Mouse (Mus musculus) cerebellum, adult 9-11 months (tissue): ENCODE measurements around the gene Cped1.

Experiments
- DNase-seq: peaks from one replicate; pipeline ENCODE4 v3.0.0; 2022

Cped1 gene

GRCm38 (mm10) chr6:22186967-22187366, 201.3 kb downstream of the Cped1 start:
- DNase-seq = no peak

- DNase-seq = no peak
These were observed 203.9 kb downstream of the Cped1 start for GRCm38 (mm10) chr6:22189346-22190335.

- DNase-seq = no peak
These were observed 212.9 kb downstream of the Cped1 start for GRCm38 (mm10) chr6:22198603-22199002.

GRCm38 (mm10) chr6:22199473-22199872, 213.8 kb downstream of the Cped1 start:
- DNase-seq = no peak

- DNase-seq = no peak
These were observed 214.4 kb downstream of the Cped1 start for GRCm38 (mm10) chr6:22200133-22200532.

GRCm38 (mm10) chr6:22201879-22202278, 216.2 kb downstream of the Cped1 start:
- no peak for DNase-seq

GRCm38 (mm10) chr6:22205030-22205750, 219.5 kb downstream of the Cped1 start:
- DNase-seq = no peak

GRCm38 (mm10) chr6:22205751-22206121, 220.0 kb downstream of the Cped1 start:
- no peak for DNase-seq

- DNase-seq = no peak
These were observed 220.5 kb downstream of the Cped1 start for GRCm38 (mm10) chr6:22206179-22206578.

- DNase-seq = no peak
These were observed 221.0 kb downstream of the Cped1 start for GRCm38 (mm10) chr6:22206630-22207293.

GRCm38 (mm10) chr6:22212158-22212557, 226.4 kb downstream of the Cped1 start:
- DNase-seq = no peak

GRCm38 (mm10) chr6:22213187-22213586, 227.5 kb downstream of the Cped1 start:
- DNase-seq = no peak

GRCm38 (mm10) chr6:22213813-22214212, 228.1 kb downstream of the Cped1 start:
- no peak for DNase-seq

GRCm38 (mm10) chr6:22214665-22215064, 228.9 kb downstream of the Cped1 start:
- no peak for DNase-seq

GRCm38 (mm10) chr6:22216276-22216973, 230.7 kb downstream of the Cped1 start:
- no peak for DNase-seq

GRCm38 (mm10) chr6:22221134-22221533, 235.4 kb downstream of the Cped1 start:
- no peak for DNase-seq

GRCm38 (mm10) chr6:22222087-22222486, 236.4 kb downstream of the Cped1 start:
- DNase-seq = no peak

- no peak for DNase-seq
These were observed 237.2 kb downstream of the Cped1 start for GRCm38 (mm10) chr6:22222947-22223346.

GRCm38 (mm10) chr6:22224351-22224750, 238.6 kb downstream of the Cped1 start:
- DNase-seq = no peak

- DNase-seq = no peak
These were observed 245.5 kb downstream of the Cped1 start for GRCm38 (mm10) chr6:22231244-22231643.

GRCm38 (mm10) chr6:22233517-22233916, 247.8 kb downstream of the Cped1 start:
- DNase-seq = no peak

GRCm38 (mm10) chr6:22235133-22235532, 249.4 kb downstream of the Cped1 start:
- DNase-seq = no peak

GRCm38 (mm10) chr6:22243321-22243720, 257.6 kb downstream of the Cped1 start:
- DNase-seq = no peak
